Mouse (Mus musculus): ENCODE measurements around the gene Rnf213. TPM values are rescaled to one million over a fixed set of nuclear protein-coding genes. Genes with fewer than 3 reads are reported as not detected.

Gene Rnf213
- polyA plus RNA-seq, 1 experiment from 2014 or later = 12.0 TPM

GRCm38 (mm10) chr11:119493516-119493915, 100.6 kb downstream of the Rnf213 start:
- H3K9ac ChIP-seq (ENCODE audit: low read length) = no peak overlapping the region
- peaks cover 11% of the 10 kb centered on the region for H3K36me3 ChIP-seq (ENCODE audit: control insufficient read depth, insufficient read depth, low read length)
- H3K27me3 ChIP-seq (ENCODE audit: control insufficient read depth, insufficient read depth, low read length) = no peaks in the 10 kb centered on the region
- peaks cover 2 to 13% of the 10 kb centered on the region in 2 experiments; a peak in 3 of 4 replicates for H3K4me1 ChIP-seq (ENCODE audit: control insufficient read depth in 2 of 2, insufficient read depth in 2 of 2, low read length in 2 of 2)
- WGBS = 72% methylated on average over 4 of the region's 4 CpGs
- no peak for ATAC-seq (ENCODE audit: insufficient number of reproducible peaks, insufficient read depth, low FRiP score, low read depth)
- no peak overlapping the region for H3K4me2 ChIP-seq (ENCODE audit: low read length)
- no peak overlapping the region for H3K4me3 ChIP-seq (ENCODE audit: control insufficient read depth in 1 of 2, insufficient read depth in 1 of 2, low read depth in 1 of 2, low read length in 2 of 2)
- H3K27ac ChIP-seq (replicated peaks in 1 of 2; ENCODE audit: control insufficient read depth in 1 of 2, insufficient read depth in 1 of 2, low read depth in 2 of 2, low read length in 2 of 2) = no peak overlapping the region
- no peaks in the 10 kb centered on the region for H3K9me3 ChIP-seq (ENCODE audit: control insufficient read depth, low read length)

GRCm38 (mm10) chr11:119496147-119496546, 103.2 kb downstream of the Rnf213 start:
- Histone ChIP-seq H3K27me3 (ENCODE audit: control insufficient read depth, insufficient read depth, low read length) (no peaks in the 10 kb centered on the region), H3K4me2 (ENCODE audit: low read length) (no peak overlapping the region), H3K9me3 (ENCODE audit: control insufficient read depth, low read length) (no peaks in the 10 kb centered on the region), H3K27ac (replicated peaks in 1 of 2; ENCODE audit: control insufficient read depth in 1 of 2, insufficient read depth in 1 of 2, low read depth in 2 of 2, low read length in 2 of 2) (no peak overlapping the region), H3K4me1 (ENCODE audit: control insufficient read depth in 2 of 2, insufficient read depth in 2 of 2, low read length in 2 of 2) (peaks cover 2 to 9% of the 10 kb centered on the region in 2 experiments; a peak in 3 of 4 replicates), H3K9ac (ENCODE audit: low read length) (no peak overlapping the region), H3K36me3 (ENCODE audit: control insufficient read depth, insufficient read depth, low read length) (peaks cover 32% of the 10 kb centered on the region), H3K4me3 (ENCODE audit: control insufficient read depth in 1 of 2, insufficient read depth in 1 of 2, low read depth in 1 of 2, low read length in 2 of 2) (no peak overlapping the region)
- 91% methylated on average over 5 of the region's 5 CpGs for WGBS
- ATAC-seq (ENCODE audit: insufficient number of reproducible peaks, insufficient read depth, low FRiP score, low read depth) = no peak

DNA sequence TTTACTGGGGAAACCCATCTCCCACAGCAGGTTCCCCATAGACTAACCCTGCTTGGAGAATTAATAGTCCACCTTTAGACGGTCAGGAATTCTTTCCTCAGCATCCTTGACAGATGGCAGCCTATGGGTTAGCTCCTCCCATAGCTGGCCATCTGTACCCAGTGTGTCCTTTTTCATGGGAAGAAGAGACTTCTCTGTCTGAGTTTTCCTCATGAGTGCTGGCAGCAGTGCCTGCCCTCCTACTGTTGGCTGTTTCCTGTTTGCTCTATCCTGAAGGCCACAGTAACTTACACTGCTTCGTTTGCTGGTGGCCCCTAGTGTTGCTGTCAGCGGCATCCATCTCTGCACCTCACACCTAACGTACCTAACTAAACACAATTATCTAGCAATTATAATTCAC, 104.6 kb downstream of the Rnf213 start:
- H3K9ac ChIP-seq (ENCODE audit: low read length) = no peak overlapping the region
- H3K9me3 ChIP-seq (ENCODE audit: control insufficient read depth, low read length) = no peaks in the 10 kb centered on the region
- H3K27ac ChIP-seq (replicated peaks in 1 of 2; ENCODE audit: control insufficient read depth in 1 of 2, insufficient read depth in 1 of 2, low read depth in 2 of 2, low read length in 2 of 2) = no peak overlapping the region
- no peaks in the 10 kb centered on the region for H3K27me3 ChIP-seq (ENCODE audit: control insufficient read depth, insufficient read depth, low read length)
- H3K4me1 ChIP-seq (ENCODE audit: control insufficient read depth in 2 of 2, insufficient read depth in 2 of 2, low read length in 2 of 2) = peaks cover 0 to 3% of the 10 kb centered on the region in 2 experiments; a peak in 2 of 4 replicates
- peaks cover 45% of the 10 kb centered on the region for H3K36me3 ChIP-seq (ENCODE audit: control insufficient read depth, insufficient read depth, low read length)
- no peak for ATAC-seq (ENCODE audit: insufficient number of reproducible peaks, insufficient read depth, low FRiP score, low read depth)
- H3K4me3 ChIP-seq (ENCODE audit: control insufficient read depth in 1 of 2, insufficient read depth in 1 of 2, low read depth in 1 of 2, low read length in 2 of 2) = no peak overlapping the region
- H3K4me2 ChIP-seq (ENCODE audit: low read length) = no peak overlapping the region
- WGBS = 72% methylated on average over 4 of the region's 4 CpGs

GRCm38 (mm10) chr11:119499297-119499696, 106.4 kb downstream of the Rnf213 start:
- peaks cover 60% of the 10 kb centered on the region for H3K36me3 ChIP-seq (ENCODE audit: control insufficient read depth, insufficient read depth, low read length)
- no peaks in the 10 kb centered on the region for H3K4me1 ChIP-seq (ENCODE audit: control insufficient read depth in 2 of 2, insufficient read depth in 2 of 2, low read length in 2 of 2)
- 83% methylated on average over 4 of the region's 4 CpGs for WGBS

GRCm38 (mm10) chr11:119500011-119500410, 107.1 kb downstream of the Rnf213 start:
- 69% methylated on average over 2 of the region's 2 CpGs for WGBS
- Histone ChIP-seq H3K9ac (ENCODE audit: low read length) (no peak overlapping the region), H3K4me1 (ENCODE audit: control insufficient read depth in 2 of 2, insufficient read depth in 2 of 2, low read length in 2 of 2) (no peaks in the 10 kb centered on the region), H3K4me2 (ENCODE audit: low read length) (no peak overlapping the region), H3K27me3 (ENCODE audit: control insufficient read depth, insufficient read depth, low read length) (no peaks in the 10 kb centered on the region), H3K36me3 (ENCODE audit: control insufficient read depth, insufficient read depth, low read length) (peaks cover 67% of the 10 kb centered on the region), H3K27ac (replicated peaks in 1 of 2; ENCODE audit: control insufficient read depth in 1 of 2, insufficient read depth in 1 of 2, low read depth in 2 of 2, low read length in 2 of 2) (no peak overlapping the region), H3K9me3 (ENCODE audit: control insufficient read depth, low read length) (no peaks in the 10 kb centered on the region), H3K4me3 (ENCODE audit: control insufficient read depth in 1 of 2, insufficient read depth in 1 of 2, low read depth in 1 of 2, low read length in 2 of 2) (no peak overlapping the region)
- ATAC-seq (ENCODE audit: insufficient number of reproducible peaks, insufficient read depth, low FRiP score, low read depth) = no peak

More at GRCm38 (mm10) chr11:119499297-119499696, 106.4 kb downstream of the Rnf213 start:
- Histone ChIP-seq H3K4me3 (ENCODE audit: control insufficient read depth in 1 of 2, insufficient read depth in 1 of 2, low read depth in 1 of 2, low read length in 2 of 2) (no peak overlapping the region), H3K4me2 (ENCODE audit: low read length) (no peak overlapping the region), H3K9me3 (ENCODE audit: control insufficient read depth, low read length) (no peaks in the 10 kb centered on the region), H3K9ac (ENCODE audit: low read length) (no peak overlapping the region), H3K27me3 (ENCODE audit: control insufficient read depth, insufficient read depth, low read length) (no peaks in the 10 kb centered on the region), H3K27ac (replicated peaks in 1 of 2; ENCODE audit: control insufficient read depth in 1 of 2, insufficient read depth in 1 of 2, low read depth in 2 of 2, low read length in 2 of 2) (no peak overlapping the region)
- ATAC-seq (ENCODE audit: insufficient number of reproducible peaks, insufficient read depth, low FRiP score, low read depth) = no peak

GRCm38 (mm10) chr11:119503675-119504074, 110.8 kb downstream of the Rnf213 start:
- Histone ChIP-seq H3K27ac (replicated peaks in 1 of 2; ENCODE audit: control insufficient read depth in 1 of 2, insufficient read depth in 1 of 2, low read depth in 2 of 2, low read length in 2 of 2) (no peak overlapping the region), H3K36me3 (ENCODE audit: control insufficient read depth, insufficient read depth, low read length) (peaks cover 81% of the 10 kb centered on the region), H3K4me1 (ENCODE audit: control insufficient read depth in 2 of 2, insufficient read depth in 2 of 2, low read length in 2 of 2) (no peaks in the 10 kb centered on the region), H3K4me2 (ENCODE audit: low read length) (no peak overlapping the region), H3K27me3 (ENCODE audit: control insufficient read depth, insufficient read depth, low read length) (no peaks in the 10 kb centered on the region), H3K4me3 (ENCODE audit: control insufficient read depth in 1 of 2, insufficient read depth in 1 of 2, low read depth in 1 of 2, low read length in 2 of 2) (no peak overlapping the region), H3K9me3 (ENCODE audit: control insufficient read depth, low read length) (no peaks in the 10 kb centered on the region), H3K9ac (ENCODE audit: low read length) (no peak overlapping the region)
- no peak for ATAC-seq (ENCODE audit: insufficient number of reproducible peaks, insufficient read depth, low FRiP score, low read depth)

DNA sequence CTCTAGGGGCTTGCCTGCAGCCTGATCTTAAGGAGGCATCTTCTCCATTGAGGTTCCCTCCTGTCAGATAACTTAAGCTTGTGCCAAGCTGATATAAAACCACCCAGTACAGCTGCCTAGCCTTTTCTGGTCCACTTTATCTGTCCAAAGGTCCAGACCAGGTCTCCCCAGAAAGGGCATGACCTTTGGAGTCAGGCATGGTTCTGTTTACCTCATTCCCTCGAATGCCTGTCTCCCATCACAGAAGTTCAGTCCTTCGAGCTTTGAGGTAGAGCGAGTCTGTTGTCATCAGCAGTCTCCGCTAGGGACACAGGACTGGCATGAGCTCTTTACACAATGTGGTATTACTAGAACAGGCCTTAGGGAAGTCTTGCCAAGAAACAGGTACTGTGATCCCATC, 113.5 kb downstream of the Rnf213 start:
- WGBS = 75% methylated on average over 4 of the region's 4 CpGs
- peaks cover 62% of the 10 kb centered on the region for H3K36me3 ChIP-seq (ENCODE audit: control insufficient read depth, insufficient read depth, low read length)
- ATAC-seq (ENCODE audit: insufficient number of reproducible peaks, insufficient read depth, low FRiP score, low read depth) = no peak

GRCm38 (mm10) chr11:119507772-119508171, 114.9 kb downstream of the Rnf213 start:
- Histone ChIP-seq H3K36me3 (ENCODE audit: control insufficient read depth, insufficient read depth, low read length) (peaks cover 48% of the 10 kb centered on the region), H3K4me1 (ENCODE audit: control insufficient read depth in 2 of 2, insufficient read depth in 2 of 2, low read length in 2 of 2) (no peaks in the 10 kb centered on the region), H3K27me3 (ENCODE audit: control insufficient read depth, insufficient read depth, low read length) (no peaks in the 10 kb centered on the region), H3K27ac (replicated peaks in 1 of 2; ENCODE audit: control insufficient read depth in 1 of 2, insufficient read depth in 1 of 2, low read depth in 2 of 2, low read length in 2 of 2) (no peak overlapping the region), H3K9me3 (ENCODE audit: control insufficient read depth, low read length) (no peaks in the 10 kb centered on the region), H3K9ac (ENCODE audit: low read length) (no peak overlapping the region), H3K4me3 (ENCODE audit: control insufficient read depth in 1 of 2, insufficient read depth in 1 of 2, low read depth in 1 of 2, low read length in 2 of 2) (no peak overlapping the region), H3K4me2 (ENCODE audit: low read length) (no peak overlapping the region)
- no peak for ATAC-seq (ENCODE audit: insufficient number of reproducible peaks, insufficient read depth, low FRiP score, low read depth)
- WGBS = 83% methylated on average over 8 of the region's 8 CpGs

More for the DNA sequence above, 113.5 kb downstream of the Rnf213 start:
- Histone ChIP-seq H3K4me2 (ENCODE audit: low read length) (no peak overlapping the region), H3K4me3 (ENCODE audit: control insufficient read depth in 1 of 2, insufficient read depth in 1 of 2, low read depth in 1 of 2, low read length in 2 of 2) (no peak overlapping the region), H3K27ac (replicated peaks in 1 of 2; ENCODE audit: control insufficient read depth in 1 of 2, insufficient read depth in 1 of 2, low read depth in 2 of 2, low read length in 2 of 2) (no peak overlapping the region), H3K9ac (ENCODE audit: low read length) (no peak overlapping the region), H3K4me1 (ENCODE audit: control insufficient read depth in 2 of 2, insufficient read depth in 2 of 2, low read length in 2 of 2) (no peaks in the 10 kb centered on the region), H3K9me3 (ENCODE audit: control insufficient read depth, low read length) (no peaks in the 10 kb centered on the region), H3K27me3 (ENCODE audit: control insufficient read depth, insufficient read depth, low read length) (no peaks in the 10 kb centered on the region)
